Mouse (Mus musculus) intestine, postnatal 0 days (tissue): ENCODE data around the gene Calml4. TPM values are rescaled to one million over a fixed set of nuclear protein-coding genes. Genes with fewer than 3 reads are reported as not detected.
"Not testable (repeated sequence)": the region's sequence is repeated elsewhere in the genome, so short reads cannot be mapped to it uniquely, and the experiment has no call there.

ENCODE experiments used
- ATAC-seq: fragments of 200-750 bp; cut with Nextera tagmentation; 2 replicates; pipeline ENCODE4 v1.8.0; 2017; ENCODE audit warnings: mild to moderate bottlenecking, moderate TSS enrichment, moderate library complexity
- H3K27ac ChIP-seq: fragments of 300-500 bp; sonication (generic); 2 replicates; pipeline ENCODE4 v1.5.1; 2014; ENCODE audit warnings: mild to moderate bottlenecking, low read depth, low read length, moderate library complexity
- H3K27me3 ChIP-seq: fragments of 300-500 bp; sonication (generic); replicated peaks from 2 replicates; pipeline ENCODE4 v1.6.1; 2014; ENCODE audit warnings: low read length, mixed read lengths; ENCODE audit not compliant: control insufficient read depth, insufficient read depth
- H3K36me3 ChIP-seq: fragments of 300-500 bp; sonication (generic); 2 replicates; pipeline ENCODE4 v1.6.1; 2014; ENCODE audit warnings: mild to moderate bottlenecking, moderate library complexity; ENCODE audit not compliant: control insufficient read depth, insufficient read depth
- H3K4me1 ChIP-seq: fragments of 300-500 bp; sonication (generic); replicated peaks from 2 replicates; pipeline ENCODE4 v1.6.1; 2014; ENCODE audit warnings: antibody characterized with exemption, low read length, mixed read lengths; ENCODE audit not compliant: control insufficient read depth, insufficient read depth
- H3K4me2 ChIP-seq: fragments of 300-500 bp; sonication (generic); replicated peaks from 2 replicates; pipeline ENCODE4 v1.6.1; 2014; ENCODE audit warnings: low read depth, mild to moderate bottlenecking, moderate library complexity
- H3K4me3 ChIP-seq: fragments of 300-500 bp; sonication (generic); 2 replicates; pipeline ENCODE4 v1.5.1; 2014; ENCODE audit warnings: low read depth, low read length
- H3K9ac ChIP-seq: fragments of 300-500 bp; sonication (generic); 2 replicates; pipeline ENCODE4 v1.6.1; 2014; ENCODE audit warnings: mild to moderate bottlenecking, low read depth, low read length
- H3K9me3 ChIP-seq: fragments of 300-500 bp; sonication (generic); 2 replicates; pipeline ENCODE4 v1.6.1; 2016; ENCODE audit warnings: mixed run types; ENCODE audit not compliant: control insufficient read depth
- CTCF ChIP-seq: sonication (generic); IDR thresholded peaks from 2 replicates; pipeline ENCODE4 v1.5.1; 2016; ENCODE audit warnings: low read depth, mild to moderate bottlenecking, control low read depth, antibody characterized with exemption, moderate library complexity
- WGBS: fragments of 180-500 bp; shearing (Covaris S2); extraction: QIAGEN DNeasy Blood & Tissue Kit; methylation state at CpG from one replicate; pipeline ENCODE4 v1.1.7; 2014; 5-methylcytosine and 5-hydroxymethylcytosine counted together
- polyA plus RNA-seq: library from polyadenylated mRNA; unstranded; fragments of >200 nt; fragmentation: Nextera tagmentation; extraction: Ambion mirVana; gene quantifications from 2 replicates; pipeline ENCODE4 v1.2.1, GENCODE M21; 2015

The Calml4 gene
- polyA plus RNA-seq, 1 experiment from 2014 or later, result 597 TPM

- Histone ChIP-seq H3K27ac (no peak overlapping the region), H3K4me2 (no peak overlapping the region), H3K4me3 (no peak overlapping the region), H3K36me3 (no peaks in the 10 kb centered on the region), H3K9me3 (no peaks in the 10 kb centered on the region), H3K4me1 (no peaks in the 10 kb centered on the region), H3K27me3 (no peaks in the 10 kb centered on the region), H3K9ac (no peak overlapping the region)
- TF ChIP-seq CTCF, result no peak
- WGBS, result 56% methylated on average over 2 of the region's 2 CpGs
- no peak for ATAC-seq
Observed at GRCm38 (mm10) chr9:62814751-62815150, 43.1 kb upstream of the Calml4 start.

- Histone ChIP-seq H3K4me2 (no peak overlapping the region), H3K27me3 (no peaks in the 10 kb centered on the region), H3K36me3 (no peaks in the 10 kb centered on the region), H3K27ac (no peak overlapping the region), H3K4me1 (no peaks in the 10 kb centered on the region), H3K4me3 (no peak overlapping the region), H3K9ac (no peak overlapping the region), H3K9me3 (no peaks in the 10 kb centered on the region)
- TF ChIP-seq CTCF, result no peak
- WGBS, result 81% methylated on average over 9 of the region's 9 CpGs
- ATAC-seq, result no peak
Observed at GRCm38 (mm10) chr9:62816323-62817098, 41.4 kb upstream of the Calml4 start.

- H3K9ac ChIP-seq, result no peak overlapping the region
- no peaks in the 10 kb centered on the region for H3K4me1 ChIP-seq
- TF ChIP-seq CTCF, result no peak
- ATAC-seq, result no peak
- no peaks in the 10 kb centered on the region for H3K27me3 ChIP-seq
- H3K36me3 ChIP-seq, result no peaks in the 10 kb centered on the region
- H3K27ac ChIP-seq, result no peak overlapping the region
- no peak overlapping the region for H3K4me3 ChIP-seq
- WGBS, result 69% methylated on average over 12 of the region's 12 CpGs
- H3K4me2 ChIP-seq, result no peak overlapping the region
- no peaks in the 10 kb centered on the region for H3K9me3 ChIP-seq
Observed at GRCm38 (mm10) chr9:62817099-62817571, 40.7 kb upstream of the Calml4 start.

- Histone ChIP-seq H3K27ac (no peak overlapping the region), H3K4me3 (no peak overlapping the region), H3K9me3 (no peaks in the 10 kb centered on the region), H3K36me3 (no peaks in the 10 kb centered on the region), H3K4me2 (no peak overlapping the region), H3K9ac (no peak overlapping the region), H3K27me3 (no peaks in the 10 kb centered on the region), H3K4me1 (no peaks in the 10 kb centered on the region)
- no peak for TF ChIP-seq CTCF
- ATAC-seq, result no peak
- 70% methylated on average over 4 of the region's 4 CpGs for WGBS
Observed at GRCm38 (mm10) chr9:62817828-62818614, 39.9 kb upstream of the Calml4 start.

- 68% methylated on average over 2 of the region's 3 CpGs for WGBS
- H3K9ac ChIP-seq, result no peak overlapping the region
- H3K4me1 ChIP-seq, result no peaks in the 10 kb centered on the region
- H3K9me3 ChIP-seq, result no peaks in the 10 kb centered on the region
- H3K27ac ChIP-seq, result no peak overlapping the region
- ATAC-seq, result no peak
- no peak for TF ChIP-seq CTCF
- H3K4me3 ChIP-seq, result no peak overlapping the region
- H3K36me3 ChIP-seq, result no peaks in the 10 kb centered on the region
- H3K27me3 ChIP-seq, result no peaks in the 10 kb centered on the region
- H3K4me2 ChIP-seq, result no peak overlapping the region
Observed at GRCm38 (mm10) chr9:62819494-62819893, 38.4 kb upstream of the Calml4 start.

- not testable (repeated sequence) for H3K9me3 ChIP-seq, H3K36me3 ChIP-seq, ATAC-seq, H3K9ac ChIP-seq, H3K27me3 ChIP-seq, H3K4me3 ChIP-seq, H3K4me2 ChIP-seq, H3K4me1 ChIP-seq, H3K27ac ChIP-seq
- WGBS, result 80% methylated on average over 6 of the region's 6 CpGs
Observed at GRCm38 (mm10) chr9:62819910-62820309, 38.0 kb upstream of the Calml4 start.
